Mouse (Mus musculus): ENCODE measurements around the gene Ric1. TPM values are rescaled to one million over a fixed set of nuclear protein-coding genes. Genes with fewer than 3 reads are reported as not detected.

Ric1 gene
- 4.6 and 5.2 TPM in 2 replicates for polyA plus RNA-seq (2012; rRNA removed)

- no peaks in the 10 kb centered on the region; the same call in 1 of the 2 replicates for H3K36me3 ChIP-seq (ENCODE audit: control insufficient read depth, insufficient read depth, low read length)
- H3K4me1 ChIP-seq (ENCODE audit: control insufficient read depth, insufficient read depth, low read length): peaks cover 7% of the 10 kb centered on the region
- H3K27ac ChIP-seq (ENCODE audit: control insufficient read depth, insufficient read depth, low read depth, low read length): peak within 1 kb of the TSS; percentile 59
- H3K27me3 ChIP-seq (ENCODE audit: control insufficient read depth, insufficient read depth, low read length): no peaks in the 10 kb centered on the region
- TF ChIP-seq POLR2A (IDR thresholded peaks at IDR 0.05; ENCODE audit: control insufficient read depth, low read depth, low read length): peak; percentile 67; the same call in 1 of the 2 replicates
- no peak for TF ChIP-seq CTCF (IDR thresholded peaks at IDR 0.05; ENCODE audit: control insufficient read depth, insufficient read depth, insufficient replicate concordance, low read depth, low read length)
- peak within 1 kb of the TSS; percentile 81 for H3K4me3 ChIP-seq (ENCODE audit: control insufficient read depth, low read depth, low read length)
Observed at GRCm38 (mm10) chr19:29521637-29522435, at the start of gene Ric1. Ric1 (plus strand) TSS chr19:29522282.

GRCm38 (mm10) chr19:29472424-29472823, 49.7 kb upstream of the Ric1 start:
- no peak overlapping the region for H3K27ac ChIP-seq (ENCODE audit: control insufficient read depth, insufficient read depth, low read depth, low read length)
- no peaks in the 10 kb centered on the region for H3K36me3 ChIP-seq (ENCODE audit: control insufficient read depth, insufficient read depth, low read length)
- no peak for TF ChIP-seq CTCF (IDR thresholded peaks at IDR 0.05; ENCODE audit: control insufficient read depth, insufficient read depth, insufficient replicate concordance, low read depth, low read length)
- no peak for TF ChIP-seq POLR2A (IDR thresholded peaks at IDR 0.05; ENCODE audit: control insufficient read depth, low read depth, low read length)
- H3K4me1 ChIP-seq (ENCODE audit: control insufficient read depth, insufficient read depth, low read length): 0 out of 2 replicates have a peak, but pooled peaks cover 2% of the 10 kb centered on the region
- no peak overlapping the region for H3K4me3 ChIP-seq (ENCODE audit: control insufficient read depth, low read depth, low read length)
- no peaks in the 10 kb centered on the region for H3K27me3 ChIP-seq (ENCODE audit: control insufficient read depth, insufficient read depth, low read length)

GRCm38 (mm10) chr19:29472946-29473345, 49.1 kb upstream of the Ric1 start:
- Histone ChIP-seq H3K36me3 (ENCODE audit: control insufficient read depth, insufficient read depth, low read length) (no peaks in the 10 kb centered on the region), H3K27ac (ENCODE audit: control insufficient read depth, insufficient read depth, low read depth, low read length) (no peak overlapping the region), H3K27me3 (ENCODE audit: control insufficient read depth, insufficient read depth, low read length) (no peaks in the 10 kb centered on the region), H3K4me3 (ENCODE audit: control insufficient read depth, low read depth, low read length) (no peak overlapping the region), H3K4me1 (ENCODE audit: control insufficient read depth, insufficient read depth, low read length) (0 out of 2 replicates have a peak, but pooled peaks cover 2% of the 10 kb centered on the region)
- TF ChIP-seq POLR2A (IDR thresholded peaks at IDR 0.05; ENCODE audit: control insufficient read depth, low read depth, low read length): no peak
- no peak for TF ChIP-seq CTCF (IDR thresholded peaks at IDR 0.05; ENCODE audit: control insufficient read depth, insufficient read depth, insufficient replicate concordance, low read depth, low read length)

- TF ChIP-seq POLR2A (IDR thresholded peaks at IDR 0.05; ENCODE audit: control insufficient read depth, low read depth, low read length) (no peak), CTCF (IDR thresholded peaks at IDR 0.05; ENCODE audit: control insufficient read depth, insufficient read depth, insufficient replicate concordance, low read depth, low read length) (no peak)
- Histone ChIP-seq H3K36me3 (ENCODE audit: control insufficient read depth, insufficient read depth, low read length) (no peaks in the 10 kb centered on the region), H3K4me3 (ENCODE audit: control insufficient read depth, low read depth, low read length) (no peak overlapping the region), H3K27me3 (ENCODE audit: control insufficient read depth, insufficient read depth, low read length) (no peaks in the 10 kb centered on the region), H3K27ac (ENCODE audit: control insufficient read depth, insufficient read depth, low read depth, low read length) (no peak overlapping the region), H3K4me1 (ENCODE audit: control insufficient read depth, insufficient read depth, low read length) (0 out of 2 replicates have a peak, but pooled peaks cover 2% of the 10 kb centered on the region)
Observed at GRCm38 (mm10) chr19:29474803-29475202, 47.3 kb upstream of the Ric1 start.

GRCm38 (mm10) chr19:29475210-29475620, 46.9 kb upstream of the Ric1 start:
- H3K27me3 ChIP-seq (ENCODE audit: control insufficient read depth, insufficient read depth, low read length): no peaks in the 10 kb centered on the region
- H3K4me1 ChIP-seq (ENCODE audit: control insufficient read depth, insufficient read depth, low read length): 0 out of 2 replicates have a peak, but pooled peaks cover 2% of the 10 kb centered on the region
- H3K36me3 ChIP-seq (ENCODE audit: control insufficient read depth, insufficient read depth, low read length): no peaks in the 10 kb centered on the region
- no peak overlapping the region for H3K27ac ChIP-seq (ENCODE audit: control insufficient read depth, insufficient read depth, low read depth, low read length)
- TF ChIP-seq POLR2A (IDR thresholded peaks at IDR 0.05; ENCODE audit: control insufficient read depth, low read depth, low read length) (no peak), CTCF (IDR thresholded peaks at IDR 0.05; ENCODE audit: control insufficient read depth, insufficient read depth, insufficient replicate concordance, low read depth, low read length) (no peak)
- H3K4me3 ChIP-seq (ENCODE audit: control insufficient read depth, low read depth, low read length): no peak overlapping the region

- Histone ChIP-seq H3K4me1 (ENCODE audit: control insufficient read depth, insufficient read depth, low read length) (no peaks in the 10 kb centered on the region), H3K4me3 (ENCODE audit: control insufficient read depth, low read depth, low read length) (no peak overlapping the region), H3K36me3 (ENCODE audit: control insufficient read depth, insufficient read depth, low read length) (no peaks in the 10 kb centered on the region), H3K27ac (ENCODE audit: control insufficient read depth, insufficient read depth, low read depth, low read length) (peak overlapping the region; percentile 72), H3K27me3 (ENCODE audit: control insufficient read depth, insufficient read depth, low read length) (no peaks in the 10 kb centered on the region)
- TF ChIP-seq CTCF (IDR thresholded peaks at IDR 0.05; ENCODE audit: control insufficient read depth, insufficient read depth, insufficient replicate concordance, low read depth, low read length): no peak
- TF ChIP-seq POLR2A (IDR thresholded peaks at IDR 0.05; ENCODE audit: control insufficient read depth, low read depth, low read length): no peak
Observed at GRCm38 (mm10) chr19:29478598-29478997, 43.5 kb upstream of the Ric1 start.

GRCm38 (mm10) chr19:29481578-29481977, 40.5 kb upstream of the Ric1 start:
- Histone ChIP-seq H3K4me1 (ENCODE audit: control insufficient read depth, insufficient read depth, low read length) (no peaks in the 10 kb centered on the region), H3K27me3 (ENCODE audit: control insufficient read depth, insufficient read depth, low read length) (no peaks in the 10 kb centered on the region), H3K36me3 (ENCODE audit: control insufficient read depth, insufficient read depth, low read length) (no peaks in the 10 kb centered on the region), H3K4me3 (ENCODE audit: control insufficient read depth, low read depth, low read length) (no peak overlapping the region), H3K27ac (ENCODE audit: control insufficient read depth, insufficient read depth, low read depth, low read length) (no peak overlapping the region)
- TF ChIP-seq CTCF (IDR thresholded peaks at IDR 0.05; ENCODE audit: control insufficient read depth, insufficient read depth, insufficient replicate concordance, low read depth, low read length) (no peak), POLR2A (IDR thresholded peaks at IDR 0.05; ENCODE audit: control insufficient read depth, low read depth, low read length) (no peak)

Data from testis, adult 2 months (tissue).